Mouse (Mus musculus) lung, postnatal 36 days (tissue): ENCODE data around the gene Greb1.

Experiments
- DNase-seq: peaks from one replicate; pipeline ENCODE4 v3.0.0; 2022; ENCODE audit warnings: mixed read lengths

Greb1 gene

DNA sequence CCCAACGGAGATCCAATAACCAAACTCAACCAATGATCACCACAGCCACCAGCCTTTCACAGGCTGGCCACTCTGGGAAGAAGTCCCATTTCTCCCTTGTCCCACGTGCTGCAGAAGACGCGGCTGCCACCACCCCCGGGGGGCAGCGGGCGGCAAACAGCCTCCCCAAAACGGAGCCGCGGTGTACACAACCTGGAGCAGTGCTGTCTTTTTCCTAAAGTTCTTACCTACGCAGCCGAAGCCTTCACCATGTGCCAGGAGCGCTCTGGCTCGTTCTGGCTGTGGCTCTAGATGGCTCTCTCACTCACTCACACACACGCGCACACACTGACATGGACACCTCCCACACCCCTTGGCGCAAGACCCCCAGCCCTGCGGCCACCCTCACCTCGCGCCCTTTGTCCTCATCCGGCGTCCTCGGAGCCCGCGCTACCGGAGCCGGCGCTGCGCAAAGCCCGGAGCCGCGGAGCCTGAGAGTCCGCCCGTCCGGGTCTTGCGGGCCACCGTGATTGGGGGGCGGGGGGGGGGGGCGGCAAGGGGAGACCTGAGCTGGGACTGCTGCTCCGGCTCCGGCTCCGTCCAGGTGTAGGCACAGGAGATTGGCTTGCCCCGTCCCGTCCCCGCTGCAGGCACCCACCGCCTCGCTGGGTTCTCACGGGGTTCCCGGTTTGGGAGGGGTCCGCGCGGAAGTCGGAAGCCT lies at the start of gene Greb1:
Greb1 (minus strand) TSS at position 628 of the 700 bp plus-strand sequence.
- DNase-seq = no peak

DNA sequence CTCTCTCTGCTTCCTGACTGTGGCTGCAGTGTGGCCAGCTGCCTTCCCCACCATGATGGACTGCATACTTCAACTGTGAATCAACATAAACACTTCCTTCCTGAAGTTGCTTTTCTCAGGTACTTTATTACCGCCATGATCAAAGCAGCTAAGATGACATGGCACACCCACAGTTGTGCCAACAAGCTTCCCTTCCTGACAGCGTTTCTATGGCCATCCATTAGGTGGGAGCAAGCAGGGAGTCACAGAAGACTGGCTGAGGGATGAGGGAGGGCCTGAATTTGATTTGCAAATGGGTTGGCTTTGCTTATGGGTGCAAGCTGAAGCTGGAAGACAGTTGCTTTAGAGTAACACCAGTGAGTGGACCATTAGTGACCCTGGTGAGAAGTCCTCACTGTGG lies 49.1 kb upstream of the Greb1 start:
- DNase-seq = no peak

DNA sequence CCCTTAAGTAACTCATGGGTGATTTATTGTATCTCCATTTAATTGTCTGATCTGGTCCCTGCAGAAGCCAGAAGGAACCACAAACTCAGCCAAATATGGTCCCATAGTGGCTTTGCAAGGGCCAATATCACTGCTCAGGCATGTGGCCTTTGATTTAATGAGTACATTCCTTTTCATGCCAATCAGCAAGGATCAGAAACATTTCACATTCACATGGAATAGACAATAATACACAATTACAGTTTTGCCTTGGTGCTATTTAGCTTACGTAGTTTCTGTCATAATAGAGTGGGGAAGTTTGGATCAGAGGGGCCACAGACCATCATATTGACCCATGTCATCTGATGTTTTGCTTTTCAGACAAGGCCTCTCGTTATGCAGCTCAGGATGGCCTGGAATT lies 47.8 kb upstream of the Greb1 start:
- no peak for DNase-seq

DNA sequence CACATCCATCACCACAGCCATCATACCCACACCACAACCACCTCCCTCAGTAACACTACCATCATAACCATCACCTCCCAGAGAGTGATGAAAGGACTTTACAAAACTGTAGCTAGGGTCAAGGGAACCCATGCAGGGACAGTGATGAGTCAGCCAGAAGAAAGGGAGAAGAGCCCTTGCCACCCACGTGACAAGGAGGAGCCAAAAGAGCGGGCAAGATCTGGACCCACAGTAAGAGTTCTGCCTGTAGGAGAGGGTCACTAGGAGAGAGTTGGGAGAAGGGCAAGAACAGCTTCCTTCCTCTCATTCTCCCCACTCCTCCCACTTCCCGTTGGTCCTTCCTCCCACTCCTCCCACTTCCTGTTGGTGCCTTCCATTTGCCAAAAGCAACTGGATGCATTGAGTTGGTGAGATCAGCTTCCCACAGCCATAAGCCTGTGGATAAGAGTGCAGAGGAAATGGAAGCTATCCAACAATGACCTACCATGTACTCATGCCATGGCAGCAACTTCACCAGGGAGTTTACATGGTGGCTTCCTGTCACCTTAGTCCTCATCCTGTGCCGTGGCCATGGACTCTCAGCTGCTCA lies 46.6 kb upstream of the Greb1 start:
- DNase-seq = peak; percentile 79

DNA sequence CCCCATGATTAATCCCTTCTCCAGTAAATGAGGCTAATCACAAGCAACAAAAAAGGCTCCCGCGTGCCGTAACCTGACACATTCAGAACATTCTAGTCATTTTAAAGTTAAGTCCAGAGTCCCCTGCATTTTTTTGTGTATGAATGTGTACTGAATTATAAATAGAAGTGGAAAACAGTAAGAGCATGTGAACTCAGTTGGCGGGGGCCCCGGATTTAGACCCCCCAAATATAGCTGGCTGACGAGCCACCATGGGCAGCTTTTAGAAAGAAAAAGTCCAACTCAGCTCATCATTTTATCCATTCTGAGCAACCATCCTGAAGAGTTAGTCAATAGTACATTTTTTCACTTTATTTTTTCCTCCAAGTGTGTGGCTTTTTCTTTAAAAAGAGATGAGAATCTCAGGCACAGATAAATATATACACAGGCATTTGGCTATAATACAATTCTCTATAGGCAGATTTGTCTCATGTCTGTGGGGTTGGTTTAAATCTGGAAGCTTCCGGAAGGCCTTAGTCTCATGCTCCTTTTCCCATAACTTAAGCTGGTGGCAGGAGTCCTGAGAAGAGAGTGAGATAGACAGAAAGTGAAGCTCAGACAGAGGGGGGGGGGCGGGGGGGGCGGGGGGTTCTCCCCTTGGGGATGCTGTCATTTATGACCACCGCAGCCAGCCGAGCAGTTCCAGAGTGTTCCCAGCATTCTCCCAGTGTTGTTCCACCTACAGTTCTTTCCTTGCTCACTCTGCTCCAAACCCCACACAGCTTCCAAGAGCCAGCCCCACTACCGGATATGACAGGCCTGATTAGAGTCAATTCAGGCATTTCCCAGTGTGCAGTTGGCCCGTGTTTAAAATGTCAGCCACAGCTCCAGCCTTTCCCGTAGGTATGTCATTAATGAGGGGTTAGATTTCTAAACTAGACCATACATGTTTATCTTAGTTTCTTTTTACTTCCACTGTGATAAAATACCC lies 44.2 kb upstream of the Greb1 start:
- DNase-seq = peak; percentile 58

DNA sequence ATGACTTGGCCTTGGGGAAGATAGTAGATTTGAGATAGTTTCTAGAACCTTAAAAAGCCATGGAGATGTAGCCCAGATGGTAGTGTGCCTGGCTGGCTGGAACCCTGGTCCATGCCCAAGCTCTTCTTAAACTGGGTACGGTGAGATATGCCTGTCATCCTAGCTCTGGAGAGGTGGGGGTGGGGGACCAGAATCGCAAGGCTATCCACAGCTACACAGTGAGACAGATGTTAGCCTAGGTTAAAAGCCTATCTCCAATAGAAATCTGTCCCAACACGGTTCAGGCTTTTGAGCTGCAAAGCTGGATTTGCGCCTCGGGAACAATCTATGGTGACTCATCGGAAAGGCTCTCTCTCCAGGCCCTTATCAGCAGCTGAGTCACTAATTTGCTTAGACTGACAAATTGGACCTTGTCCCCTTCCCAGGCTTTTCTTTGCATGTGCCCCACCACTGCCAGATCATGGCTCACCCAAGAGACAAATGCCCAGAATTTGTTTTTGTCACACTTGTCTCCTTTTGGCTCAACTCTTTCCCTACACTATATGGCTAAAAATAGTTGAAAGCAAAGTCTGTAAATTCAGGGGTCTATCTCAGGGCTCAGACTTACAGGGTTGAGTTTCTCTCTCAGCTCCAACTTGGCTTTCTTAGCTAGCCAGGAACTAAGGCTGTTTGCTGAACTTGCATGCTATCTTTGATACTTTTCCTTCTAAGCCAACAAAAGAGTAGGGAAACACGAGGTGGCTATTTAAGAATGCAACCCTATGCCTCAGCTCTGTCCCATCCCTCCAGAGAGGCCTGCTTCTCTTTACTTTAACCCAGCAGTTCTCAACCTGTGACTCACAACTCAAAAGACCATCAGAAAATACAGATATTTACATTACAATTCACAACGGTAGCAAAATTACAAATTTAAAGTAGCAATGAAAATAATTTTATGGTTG lies 40.4 kb upstream of the Greb1 start:
- DNase-seq = peak; percentile 62

DNA sequence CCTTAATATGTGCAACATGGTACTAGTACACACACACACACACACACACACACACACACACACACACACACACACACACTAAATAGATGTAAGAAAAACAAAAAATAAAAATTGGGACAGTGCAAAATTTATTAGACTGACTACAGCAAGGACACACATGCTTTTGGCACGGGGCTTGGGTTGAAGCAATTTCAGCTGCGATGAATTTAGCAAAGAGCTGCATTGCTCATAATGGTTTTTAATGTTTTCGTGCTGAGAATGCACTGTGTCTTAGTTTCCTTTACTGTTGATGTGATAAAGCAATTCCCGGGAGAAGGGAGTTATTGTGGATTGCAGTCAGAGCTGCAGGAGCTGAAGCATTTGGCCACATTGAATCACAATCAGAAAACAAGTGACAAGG lies 37.1 kb upstream of the Greb1 start:
- DNase-seq = no peak

DNA sequence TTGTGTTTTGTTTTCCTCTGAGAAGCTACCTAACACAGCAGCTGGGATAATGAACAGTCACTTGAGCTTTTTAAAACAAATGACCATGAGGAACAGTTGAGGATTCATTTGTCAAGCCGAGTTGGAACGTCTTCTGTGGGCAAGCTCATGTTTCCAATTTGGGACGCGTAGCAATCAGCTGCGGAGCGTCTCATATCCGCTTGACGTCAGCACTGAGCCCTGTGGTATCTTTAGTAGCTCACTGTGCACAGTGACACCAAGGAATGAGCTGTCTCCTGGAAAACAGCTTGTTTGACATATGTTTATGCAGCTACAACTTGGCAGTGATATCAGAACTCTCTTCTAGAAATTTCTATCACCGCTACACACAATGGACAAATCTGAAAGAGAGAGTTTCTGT lies 35.5 kb upstream of the Greb1 start:
- DNase-seq = peak; percentile 88

DNA sequence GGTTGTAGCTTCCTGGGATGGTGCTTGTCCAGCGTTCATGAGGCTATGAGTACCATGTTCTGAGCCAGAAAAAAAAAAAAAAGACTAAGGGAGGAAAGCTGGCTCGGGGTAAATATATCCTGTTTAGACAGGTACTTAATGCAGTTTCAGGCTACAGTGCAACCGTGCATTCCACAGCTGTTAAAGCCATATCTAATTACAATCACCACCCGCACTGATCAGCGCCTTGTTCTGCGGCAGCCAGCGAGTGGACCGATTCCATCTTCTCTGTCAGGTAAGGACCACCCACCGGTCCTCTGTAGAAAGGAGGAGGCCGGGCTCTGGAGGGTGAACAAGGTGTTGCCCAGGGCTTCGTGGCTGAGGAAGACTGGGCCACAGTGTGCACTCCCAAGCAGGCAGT lies 34.0 kb upstream of the Greb1 start:
- no peak for DNase-seq

DNA sequence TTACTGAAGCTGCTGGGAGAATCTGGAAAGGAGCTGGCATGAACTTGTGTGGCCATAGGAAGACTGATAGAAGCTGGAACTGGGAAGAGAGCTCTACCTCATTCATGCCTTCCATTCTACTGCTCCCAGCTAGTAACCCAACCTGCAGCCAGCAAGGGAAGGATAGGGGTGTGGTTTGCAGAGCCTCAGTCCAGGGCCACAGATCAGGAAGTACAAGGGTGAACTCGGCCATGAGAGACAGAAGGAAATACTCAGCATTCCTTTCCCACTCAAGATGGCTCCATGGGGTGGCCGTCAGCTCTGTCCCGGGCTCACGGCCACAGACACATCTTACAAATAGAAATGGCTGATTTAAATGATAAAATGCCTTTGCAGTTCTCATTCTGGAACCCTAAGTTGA lies 30.4 kb upstream of the Greb1 start:
- no peak for DNase-seq

DNA sequence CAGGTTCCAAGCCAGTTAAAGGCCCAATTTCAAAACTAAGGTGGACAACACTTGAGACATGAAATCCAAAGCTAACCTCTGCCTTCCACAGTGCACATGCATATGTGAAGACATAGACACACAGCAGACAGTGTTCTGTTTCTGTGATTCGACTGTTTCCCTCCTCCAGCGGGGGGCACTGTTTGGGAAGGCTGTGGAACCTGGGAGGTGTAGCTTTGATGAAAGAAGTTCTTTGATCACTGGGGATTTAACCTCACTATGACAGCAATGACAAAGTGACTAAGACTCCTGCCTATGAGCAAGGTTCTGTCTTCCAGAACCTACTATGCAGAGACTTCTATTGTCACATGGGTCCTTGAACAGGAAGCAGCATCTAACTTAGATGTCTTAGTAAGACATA lies 29.1 kb upstream of the Greb1 start:
- DNase-seq = no peak

DNA sequence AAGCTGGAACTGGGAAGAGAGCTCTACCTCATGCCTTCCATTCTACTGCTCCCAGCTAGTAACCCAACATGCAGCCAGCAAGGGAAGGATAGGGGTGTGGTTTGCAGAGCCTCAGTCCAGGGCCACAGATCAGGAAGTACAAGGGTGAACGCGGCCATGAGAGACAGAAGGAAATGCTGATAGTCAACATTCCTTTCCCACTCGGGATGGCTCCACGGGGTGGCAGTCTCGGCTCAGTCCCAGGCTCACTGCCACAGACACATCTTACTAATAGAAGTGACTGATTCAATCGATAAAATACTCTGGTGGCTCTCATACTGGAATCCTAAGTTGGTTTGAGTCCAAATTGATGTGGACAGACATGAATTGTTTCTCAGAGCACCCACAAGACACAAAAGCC lies 27.8 kb upstream of the Greb1 start:
- DNase-seq = peak; percentile 85

DNA sequence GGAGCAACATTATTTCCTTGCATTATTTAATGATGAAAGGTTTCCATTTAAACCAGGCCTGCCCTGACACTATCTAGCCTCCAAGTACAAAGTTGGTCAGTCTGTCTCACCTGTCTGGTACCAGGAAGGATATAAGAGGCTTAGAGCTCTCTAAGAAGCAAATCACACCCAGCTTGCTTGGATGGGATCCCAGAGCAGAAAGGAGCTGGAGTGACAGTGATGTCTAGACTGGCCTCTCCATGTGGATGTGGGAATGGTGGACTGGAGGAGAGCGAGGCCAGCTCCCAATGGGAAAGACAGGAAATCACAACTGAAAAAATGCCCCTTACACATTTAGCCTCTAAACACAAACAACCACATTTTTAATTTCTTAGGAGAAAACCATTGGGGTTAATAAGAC lies 23.0 kb upstream of the Greb1 start:
- no peak for DNase-seq

DNA sequence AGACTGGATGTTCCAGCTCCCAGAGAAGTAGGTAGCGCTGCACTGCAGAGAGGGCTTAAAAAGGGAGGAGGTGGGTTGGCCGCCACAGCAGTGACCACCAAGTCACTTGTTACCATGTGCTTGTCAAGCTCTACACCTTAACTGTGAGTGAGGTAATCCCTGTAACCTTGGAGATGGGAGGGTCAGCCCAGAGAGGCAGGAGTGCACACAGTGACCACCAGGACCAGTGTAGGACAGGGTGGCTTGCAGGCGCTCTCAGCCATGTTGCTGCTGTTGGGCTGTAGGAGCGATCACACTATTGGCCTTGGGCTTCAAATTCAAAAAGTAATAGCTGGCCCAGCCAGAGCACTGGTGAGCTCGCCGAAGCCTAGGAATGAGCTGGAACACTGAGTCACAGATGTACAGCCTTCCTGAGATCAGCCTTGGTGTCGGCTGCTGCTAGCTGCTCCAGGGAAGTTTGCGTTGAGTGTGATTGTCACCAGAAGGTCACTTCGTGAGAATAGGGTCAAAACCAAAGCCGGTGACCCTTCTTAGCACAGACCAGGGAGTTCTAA lies 21.6 kb upstream of the Greb1 start:
- DNase-seq = no peak

DNA sequence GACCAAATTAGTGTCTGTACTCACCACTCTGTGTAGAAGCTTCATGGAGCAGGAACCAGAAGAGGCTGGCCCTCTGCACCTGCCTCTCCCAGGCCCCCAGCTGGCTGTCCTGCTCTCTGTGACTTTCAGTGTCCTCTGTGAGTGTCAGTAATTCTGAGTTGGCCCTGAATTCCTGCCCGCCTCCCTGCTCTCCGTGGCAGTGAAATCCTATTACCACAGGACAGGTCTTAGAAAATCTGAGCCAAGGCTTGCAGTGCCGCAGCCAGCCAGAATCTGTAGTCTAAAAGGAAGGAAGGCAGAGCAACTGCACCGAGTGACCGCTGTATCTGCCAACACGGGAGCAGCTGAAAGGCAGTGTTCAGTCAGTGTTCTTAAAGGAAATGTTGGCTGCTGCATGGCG lies 20.1 kb upstream of the Greb1 start:
- DNase-seq = no peak

DNA sequence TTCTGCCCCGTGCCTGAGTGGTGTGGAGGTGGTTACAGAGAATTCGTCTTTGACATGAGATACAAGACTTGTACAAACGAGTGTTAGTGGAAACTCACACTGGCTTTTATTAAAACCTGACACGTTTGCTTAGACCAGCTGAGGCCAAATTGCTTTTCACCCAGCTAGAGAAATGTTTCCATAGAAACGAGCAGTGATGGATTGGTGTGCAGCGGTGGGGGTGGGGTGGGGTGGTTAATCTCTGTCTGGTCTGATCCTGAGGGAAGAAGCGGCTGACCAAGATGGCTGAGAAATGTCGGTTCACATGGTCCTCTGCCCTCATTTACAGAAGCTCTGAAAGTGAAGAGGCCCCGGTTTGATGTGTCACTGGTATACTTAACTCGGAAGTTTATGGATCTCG lies 17.8 kb upstream of the Greb1 start:
- DNase-seq = no peak

DNA sequence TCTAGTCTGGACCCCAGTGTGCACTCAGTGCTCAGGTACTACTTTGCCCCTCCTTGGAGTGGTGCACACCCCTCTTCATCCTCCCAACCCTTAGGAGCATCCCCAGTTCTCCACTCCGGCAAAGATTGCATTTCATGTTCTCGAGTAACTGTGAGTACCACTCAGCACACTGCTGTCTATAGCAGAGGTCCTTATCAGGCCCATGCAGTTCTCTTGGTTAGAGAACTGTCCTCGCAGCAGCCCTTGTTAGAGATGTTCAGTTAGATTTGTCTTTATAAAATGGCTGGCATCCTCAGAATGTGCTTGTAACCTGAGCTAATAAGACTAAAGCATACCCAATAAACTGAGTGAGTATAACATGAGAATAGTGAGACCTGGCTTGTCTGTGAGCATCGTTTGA lies 16.5 kb upstream of the Greb1 start:
- DNase-seq = no peak

DNA sequence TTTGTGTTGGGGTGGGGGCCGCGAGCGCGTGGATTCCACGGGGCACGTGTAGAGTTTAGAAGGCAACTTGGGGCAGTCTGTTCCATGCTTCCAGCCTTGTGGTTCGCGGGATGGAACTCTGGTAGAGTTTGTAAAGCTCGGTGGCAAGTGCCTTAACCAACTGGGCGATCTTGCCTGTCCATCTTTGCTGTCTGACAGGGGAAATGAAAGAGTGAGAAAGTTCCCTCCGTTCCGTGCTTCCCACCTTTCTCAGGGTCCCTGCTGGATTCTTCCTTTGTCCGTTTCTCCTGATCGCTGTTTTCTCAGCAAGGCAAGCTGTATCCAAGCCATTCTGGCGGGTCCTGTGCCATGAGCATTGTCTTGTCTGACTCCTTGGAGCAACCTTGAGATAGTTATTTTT lies 10.8 kb upstream of the Greb1 start:
- peak; percentile 4 for DNase-seq

DNA sequence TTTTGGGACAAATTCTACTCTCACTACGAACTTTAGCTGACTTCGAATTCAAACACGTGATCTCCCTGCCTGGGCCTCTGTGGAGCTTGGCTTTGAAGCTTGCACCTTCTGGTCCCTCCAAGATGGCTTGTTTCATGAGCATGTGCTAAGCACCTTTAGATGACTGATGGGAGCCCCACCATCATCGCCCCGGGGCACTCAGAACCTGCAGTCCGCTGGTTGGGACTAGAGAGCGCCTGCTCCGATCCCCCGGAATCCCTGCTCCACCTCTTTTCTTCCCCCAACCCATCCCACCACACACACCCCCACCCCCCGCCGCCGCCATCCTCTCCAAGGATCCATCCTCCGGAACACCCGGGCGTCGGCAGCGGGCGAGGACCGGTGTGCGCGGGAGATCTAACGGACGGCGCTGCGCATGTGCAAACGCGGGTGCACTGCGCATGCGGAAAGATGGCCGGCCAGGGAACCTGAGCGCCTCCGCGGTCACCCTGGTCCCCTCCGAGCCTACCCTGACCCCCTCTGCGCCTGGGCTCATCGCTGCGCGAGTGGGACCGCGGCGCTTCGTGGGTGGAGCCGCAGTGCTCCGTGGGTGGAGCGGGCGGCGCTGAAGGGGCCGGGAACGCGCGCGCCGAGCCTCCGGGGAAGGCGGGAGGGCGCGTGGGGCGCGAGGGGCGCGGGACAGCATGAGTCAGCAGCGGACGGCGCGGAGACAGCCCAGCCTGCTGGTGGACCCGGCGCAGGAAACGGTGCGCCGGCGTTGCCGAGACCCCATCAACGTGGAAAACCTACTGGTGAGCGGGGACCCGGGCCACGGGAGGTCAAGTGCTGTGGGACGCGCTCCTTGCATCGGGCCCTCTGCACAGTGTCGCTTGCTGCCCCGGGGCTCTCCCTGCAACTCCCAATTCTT lies 10.1 kb upstream of the Greb1 start, which contains the start of gene E2f6:
E2f6 (plus strand) TSS at position 439 of the 907 bp plus-strand sequence.
- DNase-seq = peak; percentile 80

DNA sequence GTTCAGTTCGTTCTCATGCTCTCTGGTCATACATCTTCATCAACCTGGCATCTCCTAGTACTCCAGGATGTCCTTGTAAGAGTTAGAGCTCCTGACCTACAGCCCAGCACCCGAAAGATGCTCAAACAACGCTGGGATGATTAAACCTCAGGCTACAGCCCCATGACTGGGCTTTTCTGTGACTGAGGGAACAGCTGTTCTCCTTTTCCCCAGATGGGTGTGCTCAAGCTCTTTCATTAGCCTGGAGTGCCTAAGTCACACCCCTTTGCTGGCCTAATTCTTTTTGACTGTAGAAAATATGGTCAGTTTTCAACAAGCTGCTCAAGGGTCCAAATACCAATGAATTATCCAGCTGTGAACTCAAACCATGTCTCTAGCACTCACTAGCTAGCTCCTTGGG lies 7.4 kb upstream of the Greb1 start:
- DNase-seq = peak; percentile 63

DNA sequence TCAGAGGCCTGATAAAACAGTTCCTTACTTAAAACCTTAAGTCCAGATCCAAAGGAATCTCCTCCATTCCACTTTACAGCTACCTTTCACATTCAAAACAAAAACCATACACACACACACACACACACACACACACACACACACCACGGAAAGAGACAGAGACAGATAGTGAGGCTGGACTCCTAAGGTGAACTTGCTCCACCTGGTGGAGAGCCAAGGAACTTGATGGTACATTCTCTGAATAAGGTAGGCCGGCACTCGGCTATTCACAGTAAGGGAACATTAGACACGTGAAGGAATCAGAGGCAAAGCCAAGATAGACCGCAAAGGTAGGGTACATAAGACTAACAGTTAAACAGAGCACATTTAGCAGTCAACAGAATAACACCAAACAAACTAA lies 4.8 kb upstream of the Greb1 start:
- peak; percentile 94 for DNase-seq
